Mouse (Mus musculus) megakaryocyte, embryonic 14.5 days (primary cell): ENCODE results near the gene Csrnp3.

ENCODE experiments used
- FLI1 ChIP-seq: IDR thresholded peaks from 2 replicates; pipeline ENCODE4 v1.6.1; 2012; ENCODE audit warnings: low read length, inconsistent platforms, mixed read lengths
- GATA1 ChIP-seq: IDR thresholded peaks from 3 replicates; pipeline ENCODE4 v1.6.1; 2012; ENCODE audit warnings: mixed read lengths, low read length, inconsistent platforms, borderline replicate concordance

DNA sequence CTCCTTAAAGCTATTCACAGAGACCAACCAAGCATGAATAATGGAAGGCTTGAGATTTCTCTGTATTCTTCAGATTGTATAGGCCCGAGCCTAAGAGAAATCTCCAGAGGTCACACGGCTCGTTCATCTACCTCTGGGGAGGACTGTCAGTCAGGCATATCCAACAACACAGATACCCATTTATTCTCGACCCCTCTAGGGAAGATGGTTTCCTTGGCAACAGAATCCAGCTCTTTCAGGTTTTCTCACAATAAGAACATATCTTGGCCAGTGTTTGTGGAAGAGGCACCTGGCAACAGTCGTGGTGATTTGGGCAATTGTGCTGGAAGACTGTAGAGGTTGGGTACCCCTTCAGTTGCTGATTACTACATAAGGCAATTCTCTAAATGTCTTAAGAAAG, 183.2 kb downstream of the Csrnp3 start:
- no peak for TF ChIP-seq GATA1
- no peak for TF ChIP-seq FLI1
